Mouse (Mus musculus) layer of hippocampus, postnatal 10 days (tissue): ENCODE measurements around the gene Abcc4. TPM values are rescaled to one million over a fixed set of nuclear protein-coding genes. Genes with fewer than 3 reads are reported as not detected.
"Not testable (repeated sequence)": the region's sequence is repeated elsewhere in the genome, so short reads cannot be mapped to it uniquely, and the experiment has no call there.

Source experiments
- DNase-seq, 2 experiments: peaks; one replicate each; pipeline ENCODE4 v3.0.0; 2021; ENCODE audit warnings: low spot score in 2 of 2
- total RNA-seq, 2 experiments: library from RNA; stranded (reverse); gene quantifications; 2 replicates each; pipeline ENCODE4 v1.2.3; 2021

Abcc4 gene
- total RNA-seq, 2 experiments from 2014 or later: 7.4 to 7.7 TPM

DNA sequence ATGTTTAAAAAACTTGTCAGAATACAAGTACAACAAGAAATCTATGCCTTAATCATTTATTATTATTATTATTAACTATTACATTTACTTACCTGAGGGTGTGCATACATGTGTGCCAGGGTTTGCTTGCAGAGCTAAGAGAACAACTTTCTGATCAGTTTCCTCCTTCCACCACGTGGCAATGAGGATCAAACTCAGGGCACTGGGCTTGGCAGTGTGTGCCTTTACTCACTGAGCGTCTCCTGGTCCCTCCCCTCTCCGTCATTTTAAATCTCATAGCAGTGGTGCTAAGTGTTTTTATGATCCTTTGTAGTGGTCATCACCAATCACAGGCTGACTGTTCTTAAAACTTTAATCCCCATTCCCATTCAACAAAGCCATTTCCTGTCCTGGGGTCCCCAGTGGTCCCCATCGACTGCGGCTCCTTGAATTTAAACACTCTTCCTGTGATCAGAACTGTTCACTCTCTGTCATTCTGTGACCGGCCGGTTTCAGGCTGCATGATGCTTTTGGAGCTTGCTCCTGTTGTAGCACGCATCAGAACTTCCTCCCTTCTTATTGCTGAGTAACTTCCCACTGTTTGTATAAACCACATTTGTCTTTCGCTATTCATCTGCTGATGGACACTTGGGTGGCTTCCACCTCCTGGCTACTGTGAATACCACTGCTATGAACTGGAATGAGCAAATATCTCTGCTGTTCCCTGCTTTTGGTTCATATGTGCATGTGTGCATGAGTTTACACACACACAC, 191.6 kb downstream of the Abcc4 start:
- DNase-seq: no peak

DNA sequence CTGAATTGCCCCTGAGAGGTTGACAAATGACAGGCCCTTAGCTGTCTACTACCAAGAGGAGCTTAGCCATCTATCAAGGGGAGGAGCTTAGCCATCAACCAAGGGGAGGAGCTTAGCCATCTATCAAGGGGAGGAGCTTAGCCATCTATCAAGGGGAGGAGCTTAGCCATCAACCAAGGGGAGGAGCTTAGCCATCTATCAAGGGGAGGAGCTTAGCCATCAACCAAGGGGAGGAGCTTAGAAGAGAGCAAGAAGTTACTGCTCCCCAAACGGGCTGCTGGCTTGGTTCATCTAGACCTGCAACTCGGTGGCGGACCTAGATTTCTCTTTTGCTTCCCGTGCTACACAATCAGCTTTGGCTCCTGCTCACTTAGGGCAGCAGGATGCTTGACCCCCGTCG, 194.3 kb downstream of the Abcc4 start:
- not testable (repeated sequence) for DNase-seq

- no peak for DNase-seq
Observed at GRCm38 (mm10) chr14:118510793-118511192, 195.2 kb downstream of the Abcc4 start.

DNA sequence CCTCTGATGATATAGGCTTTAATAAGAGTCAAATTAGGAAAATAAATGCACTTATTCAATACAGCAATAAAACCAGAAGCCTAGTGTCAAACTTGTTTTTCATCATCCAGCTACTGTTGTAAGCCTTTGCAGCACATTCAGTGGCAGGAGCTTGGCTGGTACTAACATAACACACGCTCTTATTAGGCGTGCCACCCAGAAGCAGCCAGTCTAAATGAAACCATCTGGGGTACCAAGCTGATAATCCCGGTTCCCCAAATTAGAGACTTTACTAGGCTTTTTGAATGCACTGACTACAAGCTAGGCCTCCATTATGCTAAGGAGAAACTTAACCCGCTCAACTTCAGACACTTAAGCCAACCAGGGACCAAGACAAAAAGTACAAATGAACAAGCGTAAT, 195.8 kb downstream of the Abcc4 start:
- peak; percentile 9 to 16 for DNase-seq

- no peak for DNase-seq
Observed at GRCm38 (mm10) chr14:118507829-118508228, 198.2 kb downstream of the Abcc4 start.

- peak in 1 of 2 experiments; percentile 21 for DNase-seq
Observed at GRCm38 (mm10) chr14:118506591-118507146, 199.3 kb downstream of the Abcc4 start.

DNA sequence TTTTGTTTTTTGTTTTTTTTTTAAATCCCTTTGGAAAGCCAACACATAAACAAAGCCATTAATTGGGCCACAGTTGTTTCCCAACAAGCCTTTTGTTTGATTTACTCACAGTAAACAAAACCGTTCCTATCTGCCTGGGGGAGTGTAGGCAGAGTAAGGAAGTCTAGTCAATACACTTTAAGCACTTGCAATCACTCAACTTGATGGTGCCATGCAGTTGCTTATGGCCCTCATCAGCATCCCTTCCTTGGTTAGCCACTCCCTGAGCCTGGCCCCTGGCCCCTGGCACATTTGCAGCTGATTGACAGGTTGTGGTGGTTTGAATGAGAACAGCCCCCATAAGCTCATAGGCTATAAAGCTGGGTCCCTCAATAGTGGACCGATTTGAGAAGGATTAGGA, 209.3 kb downstream of the Abcc4 start:
- DNase-seq: no peak

DNA sequence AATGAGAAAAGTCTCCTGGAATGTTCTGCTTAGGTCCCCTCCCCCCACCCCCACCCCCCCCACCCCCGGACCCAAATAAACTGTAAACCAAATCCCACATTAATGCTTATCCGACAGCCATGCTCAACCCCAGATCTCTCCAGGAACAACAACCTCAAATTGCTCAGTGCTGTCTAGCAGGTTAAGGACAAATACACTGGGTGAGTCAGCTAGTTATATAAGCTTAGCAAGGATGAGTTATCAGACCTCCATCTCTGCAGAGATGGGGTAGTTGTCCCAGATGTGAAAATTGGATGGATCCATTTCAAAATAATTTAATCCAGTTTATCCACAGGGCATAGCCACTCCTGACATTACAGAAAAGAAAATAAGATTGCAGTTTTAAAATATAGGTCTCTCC, 210.6 kb downstream of the Abcc4 start:
- DNase-seq: no peak

DNA sequence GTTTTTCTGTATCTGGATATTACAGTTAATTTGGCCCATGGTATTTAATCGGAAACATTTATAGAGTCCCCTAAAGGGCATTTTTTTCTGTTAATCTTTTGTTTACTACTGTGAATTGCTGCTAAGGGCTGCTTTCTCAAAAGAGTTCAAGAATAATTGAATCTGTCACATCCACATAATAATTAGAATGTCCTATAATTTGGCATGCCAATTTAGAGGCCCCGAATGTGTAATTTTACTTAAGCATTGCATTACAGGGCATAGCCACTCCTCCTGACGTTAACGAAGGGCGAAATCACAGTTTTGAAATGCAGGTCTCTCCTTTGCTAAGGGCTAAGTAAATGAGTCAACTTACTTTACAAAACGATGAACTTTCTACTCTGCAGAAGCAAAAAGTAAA, 214.3 kb downstream of the Abcc4 start:
- no peak for DNase-seq

- no peak for DNase-seq
Observed at GRCm38 (mm10) chr14:118491300-118491699, 214.7 kb downstream of the Abcc4 start.

DNA sequence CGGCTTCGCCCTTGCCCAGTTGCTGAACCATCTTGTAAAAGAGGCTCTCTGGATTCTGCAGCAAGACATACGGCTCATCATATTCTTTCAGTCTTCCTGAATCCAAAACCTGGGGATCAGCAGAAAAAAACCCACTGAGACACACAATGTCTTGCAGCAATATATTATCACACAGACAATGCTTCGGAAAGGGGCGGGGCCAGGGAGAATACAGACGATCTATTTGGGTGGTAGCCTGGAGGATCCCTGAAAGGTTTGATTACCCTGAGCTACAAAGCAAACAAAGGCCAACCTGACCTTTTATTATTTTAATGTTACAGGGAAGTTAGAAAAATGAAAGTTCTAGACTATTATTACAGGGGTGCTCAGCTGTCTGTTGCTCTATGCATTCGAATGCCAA, 215.5 kb downstream of the Abcc4 start:
- no peak for DNase-seq

GRCm38 (mm10) chr14:118486349-118486748, 219.7 kb downstream of the Abcc4 start:
- DNase-seq: no peak

GRCm38 (mm10) chr14:118485646-118486045, 220.4 kb downstream of the Abcc4 start:
- no peak for DNase-seq

GRCm38 (mm10) chr14:118482320-118482719, 223.7 kb downstream of the Abcc4 start:
- DNase-seq: no peak

DNA sequence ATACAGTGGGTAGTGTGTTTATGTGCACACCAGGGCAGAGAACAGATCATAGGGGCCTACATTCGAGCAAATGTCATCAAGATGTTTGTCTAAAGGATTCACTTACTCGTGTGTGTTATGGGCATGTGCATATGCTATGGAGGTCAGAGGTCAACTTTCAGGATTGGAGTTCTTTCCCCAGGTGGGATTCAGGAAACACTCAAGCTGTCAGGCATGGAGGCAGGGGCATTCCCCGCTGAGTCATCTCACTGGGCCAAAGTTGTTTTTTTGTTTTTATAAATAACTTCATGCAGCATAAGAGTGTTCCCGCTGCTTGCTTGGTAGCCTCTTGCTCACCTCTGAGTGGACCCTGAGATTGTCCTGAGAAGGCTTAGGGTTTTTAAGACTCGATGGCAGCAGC, 224.2 kb downstream of the Abcc4 start:
- DNase-seq: no peak

- no peak for DNase-seq
Observed at GRCm38 (mm10) chr14:118476329-118476728, 229.7 kb downstream of the Abcc4 start.

- no peak for DNase-seq
Observed at GRCm38 (mm10) chr14:118475100-118475454, 230.9 kb downstream of the Abcc4 start.

DNA sequence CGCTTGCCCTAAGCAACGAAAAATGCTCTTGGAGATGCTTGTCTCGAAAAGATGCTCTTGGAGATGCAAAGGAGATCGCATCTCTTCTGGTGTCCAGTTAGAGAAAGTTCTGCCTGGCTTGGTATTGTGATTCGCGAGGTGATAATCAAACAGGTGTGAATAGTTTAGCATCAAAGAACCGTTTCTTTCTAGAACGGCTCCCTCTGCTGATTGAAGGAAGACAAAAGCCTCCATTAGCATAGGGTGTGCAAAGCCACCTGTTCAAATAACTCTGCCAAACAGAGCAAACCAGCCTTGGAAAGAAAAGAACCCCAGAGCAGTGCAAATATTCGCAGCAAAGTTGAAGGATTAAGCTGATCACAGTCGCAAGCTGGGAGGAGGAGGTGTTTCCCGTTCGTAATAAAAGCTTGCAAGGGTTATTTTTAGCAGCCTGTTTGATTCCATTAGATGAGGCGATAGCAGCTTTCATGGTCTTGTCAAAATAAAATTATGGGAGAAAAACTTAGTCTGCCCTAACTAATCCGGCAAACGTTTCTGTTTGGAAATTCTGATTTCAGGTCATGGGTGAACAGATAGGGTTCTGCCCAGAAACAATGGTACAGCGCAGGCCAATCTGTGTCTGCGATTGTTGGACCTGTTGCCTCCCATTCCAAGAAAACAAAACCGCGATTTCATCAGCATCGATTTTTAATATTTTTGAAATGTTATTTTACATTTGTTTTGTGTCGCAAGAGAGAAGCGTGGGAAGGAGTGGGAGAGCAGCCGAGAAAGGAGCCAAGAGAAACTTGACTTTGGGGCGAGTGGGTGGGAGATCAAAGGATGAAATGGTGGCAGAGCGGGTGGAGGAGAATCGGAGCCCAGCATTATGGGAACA, 231.6 kb downstream of the Abcc4 start:
- DNase-seq: peak; percentile 22 to 26

DNA sequence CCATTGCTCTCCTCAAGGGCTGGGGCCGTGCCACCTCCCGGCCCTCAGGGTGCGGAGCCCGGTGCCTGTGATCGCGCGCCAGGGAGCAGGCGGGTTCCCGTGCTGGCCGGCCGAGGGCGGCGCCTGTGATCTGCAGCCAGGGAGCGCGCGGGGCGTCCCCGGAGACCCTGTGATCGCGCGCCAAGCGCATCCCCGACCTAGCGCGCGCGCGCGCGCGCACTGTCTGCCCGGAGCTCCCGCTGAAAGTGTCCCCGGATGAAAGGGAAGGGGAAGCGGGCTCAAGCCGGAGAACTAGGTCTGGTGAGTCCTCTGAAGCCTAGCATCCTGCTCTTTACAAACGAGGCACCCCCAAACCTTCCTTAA, 232.2 kb downstream of the Abcc4 start:
- DNase-seq: peak; percentile 63 to 71

DNA sequence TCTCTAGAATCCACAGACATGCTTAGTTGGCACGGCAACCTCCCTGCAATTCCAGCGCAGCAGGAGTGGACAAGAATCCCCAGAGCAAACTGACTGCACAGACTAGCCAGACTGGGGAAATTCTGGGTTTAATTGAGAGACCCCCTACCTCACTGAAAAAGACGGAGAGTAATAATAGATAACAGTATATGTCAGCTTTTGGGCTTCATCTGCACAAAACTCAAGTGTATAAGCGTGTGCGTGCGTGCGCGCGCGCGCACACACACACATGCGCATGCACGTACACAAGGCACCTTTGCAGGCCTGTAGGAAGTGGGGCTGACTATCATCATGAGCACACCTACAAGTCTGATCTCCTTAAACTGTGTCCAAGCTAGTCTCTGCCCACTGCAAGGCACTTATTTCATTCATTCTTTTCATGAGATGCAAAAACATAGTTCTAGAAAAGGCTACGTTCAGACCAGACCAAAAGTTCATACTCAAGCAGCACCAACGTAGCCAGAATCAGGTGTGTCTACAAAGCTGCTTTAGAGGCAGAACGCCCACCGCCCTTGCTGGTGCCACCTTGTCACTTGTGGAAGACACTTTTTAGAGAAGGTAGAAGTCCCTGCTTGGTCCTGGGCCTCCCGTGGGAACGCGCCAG, 232.7 kb downstream of the Abcc4 start:
- DNase-seq: no peak

DNA sequence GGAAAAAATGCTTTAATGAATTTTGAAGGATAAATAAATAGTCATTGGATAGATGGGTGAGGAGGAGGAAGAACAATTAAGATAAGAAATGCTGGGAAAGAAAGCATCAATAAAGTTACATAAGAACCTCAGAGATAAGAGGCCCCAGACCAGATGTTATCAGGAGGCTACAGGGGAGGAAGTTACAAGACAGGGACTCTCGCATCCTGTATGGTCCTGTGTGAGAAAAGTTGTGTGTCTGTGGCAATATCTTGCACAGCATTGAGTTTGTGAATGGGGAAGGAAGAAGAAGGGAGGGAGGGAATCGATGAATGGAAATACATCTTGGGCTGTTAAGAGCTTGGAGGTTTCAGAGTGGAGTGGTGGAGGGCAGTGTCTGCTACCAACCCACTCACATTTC, 240.7 kb downstream of the Abcc4 start:
- no peak for DNase-seq

GRCm38 (mm10) chr14:118464401-118464800, 241.6 kb downstream of the Abcc4 start:
- no peak for DNase-seq
